Mouse (Mus musculus): Measurements from ENCODE around the gene AL732309.1.

GRCm38 (mm10) chr2:25230581-25230980 is 16.1 kb downstream of the AL732309.1 start:
- TF ChIP-seq CTCF (IDR thresholded peaks at IDR 0.05; ENCODE audit: low read depth, low read length) (no peak), POLR2A (IDR thresholded peaks at IDR 0.05; ENCODE audit: extremely low read depth, insufficient read depth, low read length) (no peak)
